Mouse (Mus musculus): ENCODE results near the gene Timm17a. TPM values are rescaled to one million over a fixed set of nuclear protein-coding genes. Genes with fewer than 3 reads are reported as not detected.
A peak's percentile ranks its signal among the peaks of the same experiment; 100 is the strongest.

Gene Timm17a
- 177 and 180 TPM in 2 replicates for polyA plus RNA-seq (2014; fragmentation: Nextera tagmentation; extraction: Ambion mirVana)

DNA sequence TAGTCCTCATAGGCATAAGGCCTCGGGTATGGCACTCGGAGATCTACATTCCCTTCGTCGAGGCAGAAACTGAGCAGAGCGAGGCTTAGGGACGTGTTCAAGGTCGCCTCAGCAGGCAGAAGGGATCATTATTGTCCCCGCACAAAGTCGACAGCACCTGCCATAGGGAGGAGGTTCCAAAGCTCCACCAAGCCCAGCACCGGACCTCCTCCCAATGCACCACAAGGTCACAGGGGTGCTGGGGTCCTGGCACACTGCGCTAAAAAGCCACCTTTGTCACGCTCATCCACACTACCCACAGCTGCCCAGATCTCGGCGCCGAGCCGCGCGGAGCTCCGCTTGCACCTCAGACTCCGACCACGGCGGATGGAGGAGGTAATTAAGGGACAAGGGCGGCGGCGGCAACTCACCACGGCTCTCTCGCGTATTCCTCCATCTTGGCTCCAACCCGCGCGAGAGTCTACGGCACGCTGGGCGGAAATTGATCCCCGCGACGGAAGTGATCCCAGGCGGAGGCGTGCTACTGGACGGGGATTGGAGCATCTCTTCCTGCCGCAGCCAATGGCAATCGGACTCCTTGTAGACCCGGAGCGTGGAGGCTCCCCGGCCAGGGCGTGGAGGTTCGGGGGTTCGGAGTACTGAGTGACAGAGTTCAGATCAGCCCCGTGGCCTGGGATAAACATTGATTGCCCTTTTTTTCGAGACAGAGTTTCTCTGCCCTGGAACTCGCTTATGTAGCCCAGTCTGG, at the start of gene Timm17a:
Gene Timm17a (minus strand): TSS at position 495 of the 748 bp plus-strand sequence.
- H3K9me3 ChIP-seq (ENCODE audit: control insufficient read depth, low read length): no peaks in the 10 kb centered on the region
- H3K9ac ChIP-seq (ENCODE audit: low read length): peak within 1 kb of the TSS; percentile 95
- peak; percentile 99 for ATAC-seq (ENCODE audit: low FRiP score)
- DNase-seq (ENCODE audit: low spot score, missing footprints): peak; percentile 98
- H3K36me3 ChIP-seq (ENCODE audit: control insufficient read depth, insufficient read depth, low read length): peaks cover 9% of the 10 kb centered on the region
- peak within 1 kb of the TSS; percentile 90 for H3K4me2 ChIP-seq
- peaks cover 9% of the 10 kb centered on the region for H3K4me1 ChIP-seq (ENCODE audit: control insufficient read depth, insufficient read depth, low read length)
- H3K27ac ChIP-seq (ENCODE audit: low read depth, low read length): peak within 1 kb of the TSS; percentile 52; the same call in 1 of the 2 replicates
- H3K27me3 ChIP-seq (ENCODE audit: control insufficient read depth, insufficient read depth, low read length): no peaks in the 10 kb centered on the region
- peak within 1 kb of the TSS; percentile 90 for H3K4me3 ChIP-seq (ENCODE audit: low read depth, low read length)
- under 1% methylated on average over 51 of the region's 51 CpGs for WGBS

DNA sequence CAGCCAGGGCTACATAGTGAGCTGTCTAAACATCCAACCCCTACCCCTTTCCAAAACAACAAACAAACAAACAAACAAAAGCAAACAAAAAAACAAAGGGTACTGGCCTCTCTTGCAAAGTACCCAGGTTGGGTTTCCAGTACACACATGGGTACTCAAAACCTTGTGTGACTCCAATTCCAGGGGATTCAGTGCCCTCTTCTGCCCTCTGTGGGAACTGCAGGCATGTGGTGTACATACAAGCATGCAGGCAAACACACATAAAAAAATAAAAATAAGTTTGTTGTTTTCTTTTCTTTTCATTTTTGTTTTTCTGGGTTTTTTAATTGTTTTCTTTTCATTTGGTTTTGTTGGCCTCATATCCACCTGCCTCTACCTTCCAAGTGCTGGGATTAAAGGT, 48.5 kb upstream of the Timm17a start:
- no peak for DNase-seq (ENCODE audit: low spot score, missing footprints)

DNA sequence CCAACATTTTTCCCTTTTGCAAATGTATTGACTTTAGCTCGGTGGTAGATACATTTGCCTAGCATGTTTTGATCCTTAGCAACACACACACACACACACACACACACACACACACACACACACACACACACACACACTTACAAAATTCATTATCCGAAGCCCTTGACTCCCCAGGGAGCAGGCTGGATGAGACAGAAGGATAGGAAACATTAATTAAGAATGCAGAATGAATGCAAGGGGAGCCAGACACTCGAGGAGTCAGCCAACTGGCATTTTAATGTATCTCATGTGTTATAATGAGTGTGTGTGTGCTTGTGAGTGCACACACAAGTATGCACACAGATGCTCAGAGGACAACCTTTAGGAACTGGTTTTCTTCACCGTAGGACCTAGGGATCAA, 47.9 kb upstream of the Timm17a start:
- H3K9me3 ChIP-seq (ENCODE audit: control insufficient read depth, low read length): no peaks in the 10 kb centered on the region; the same call in 1 of the 2 replicates
- no peak overlapping the region for H3K9ac ChIP-seq (ENCODE audit: low read length)
- H3K36me3 ChIP-seq (ENCODE audit: control insufficient read depth, insufficient read depth, low read length): no peaks in the 10 kb centered on the region
- no peak overlapping the region for H3K27ac ChIP-seq (ENCODE audit: low read depth, low read length)
- H3K27me3 ChIP-seq (ENCODE audit: control insufficient read depth, insufficient read depth, low read length): no peaks in the 10 kb centered on the region
- DNase-seq (ENCODE audit: low spot score, missing footprints) (no peak), ATAC-seq (ENCODE audit: low FRiP score) (no peak)
- no peak overlapping the region for H3K4me2 ChIP-seq
- WGBS: 89% methylated on average over 4 of the region's 4 CpGs
- no peaks in the 10 kb centered on the region for H3K4me1 ChIP-seq (ENCODE audit: control insufficient read depth, insufficient read depth, low read length)
- H3K4me3 ChIP-seq (ENCODE audit: low read depth, low read length): no peak overlapping the region

More for the DNA sequence above, 48.5 kb upstream of the Timm17a start:
- H3K4me1 ChIP-seq (ENCODE audit: control insufficient read depth, insufficient read depth, low read length): no peaks in the 10 kb centered on the region
- no peak overlapping the region for H3K9ac ChIP-seq (ENCODE audit: low read length)
- H3K9me3 ChIP-seq (ENCODE audit: control insufficient read depth, low read length): no peaks in the 10 kb centered on the region; the same call in 1 of the 2 replicates
- H3K4me3 ChIP-seq (ENCODE audit: low read depth, low read length): no peak overlapping the region
- H3K4me2 ChIP-seq: no peak overlapping the region
- H3K36me3 ChIP-seq (ENCODE audit: control insufficient read depth, insufficient read depth, low read length): no peaks in the 10 kb centered on the region
- no peaks in the 10 kb centered on the region for H3K27me3 ChIP-seq (ENCODE audit: control insufficient read depth, insufficient read depth, low read length)
- no peak overlapping the region for H3K27ac ChIP-seq (ENCODE audit: low read depth, low read length)
- no peak for ATAC-seq (ENCODE audit: low FRiP score)

DNA sequence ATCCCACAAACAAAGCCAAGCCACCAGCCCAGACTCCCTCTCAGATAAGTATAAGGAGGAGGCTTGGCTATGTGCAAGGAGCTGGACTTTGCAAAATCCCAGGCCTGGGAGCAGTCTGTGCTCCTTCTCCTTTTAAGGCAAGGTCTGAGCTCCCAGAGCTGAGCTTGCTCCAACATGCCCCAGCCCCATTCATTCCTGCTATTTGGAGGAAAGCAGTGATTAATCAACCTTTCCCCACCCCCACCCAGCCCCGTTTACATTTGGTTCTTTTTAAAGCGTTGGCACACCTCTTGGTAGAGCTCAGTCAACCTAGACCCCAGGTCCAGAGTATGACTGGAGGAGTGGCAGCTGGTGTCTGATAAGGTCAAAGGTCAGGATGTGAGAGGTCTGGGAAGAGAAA, 45.5 kb upstream of the Timm17a start:
- H3K36me3 ChIP-seq (ENCODE audit: control insufficient read depth, insufficient read depth, low read length): no peaks in the 10 kb centered on the region
- H3K27ac ChIP-seq (ENCODE audit: low read depth, low read length): no peak overlapping the region
- H3K27me3 ChIP-seq (ENCODE audit: control insufficient read depth, insufficient read depth, low read length): no peaks in the 10 kb centered on the region
- H3K4me1 ChIP-seq (ENCODE audit: control insufficient read depth, insufficient read depth, low read length): no peaks in the 10 kb centered on the region
- H3K9me3 ChIP-seq (ENCODE audit: control insufficient read depth, low read length): no peaks in the 10 kb centered on the region; the same call in 1 of the 2 replicates
- H3K4me3 ChIP-seq (ENCODE audit: low read depth, low read length): no peak overlapping the region
- WGBS: 31% methylated on average over 2 of the region's 2 CpGs
- DNase-seq (ENCODE audit: low spot score, missing footprints) (no peak), ATAC-seq (ENCODE audit: low FRiP score) (no peak)
- H3K4me2 ChIP-seq: no peak overlapping the region
- no peak overlapping the region for H3K9ac ChIP-seq (ENCODE audit: low read length)

DNA sequence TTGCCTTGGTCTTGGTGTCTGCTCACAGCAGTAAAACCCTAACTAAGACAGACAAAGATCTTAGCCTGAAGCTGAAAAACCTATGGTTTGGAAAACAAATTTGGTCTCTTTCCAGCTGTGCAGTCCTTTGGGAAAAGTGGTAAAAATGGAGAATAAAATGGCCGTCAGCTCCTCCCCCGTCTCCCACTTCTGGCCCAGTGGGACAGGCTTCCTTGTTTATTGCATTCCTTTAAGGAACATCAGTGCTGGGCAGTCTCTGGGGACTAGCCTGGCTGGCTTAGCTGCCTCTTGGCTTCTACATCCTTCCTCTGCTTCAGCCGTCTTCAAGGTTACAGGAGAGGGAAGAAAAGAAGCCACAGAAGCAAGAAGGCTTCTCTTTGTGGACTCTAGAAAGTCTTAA, 38.4 kb upstream of the Timm17a start:
- no peak for ATAC-seq (ENCODE audit: low FRiP score)
- WGBS: 90% methylated on average over 3 of the region's 3 CpGs
- H3K27ac ChIP-seq (ENCODE audit: low read depth, low read length): no peak overlapping the region
- H3K4me3 ChIP-seq (ENCODE audit: low read depth, low read length): no peak overlapping the region
- H3K9ac ChIP-seq (ENCODE audit: low read length): no peak overlapping the region
- no peak overlapping the region for H3K4me2 ChIP-seq
- H3K9me3 ChIP-seq (ENCODE audit: control insufficient read depth, low read length): no peaks in the 10 kb centered on the region
- H3K27me3 ChIP-seq (ENCODE audit: control insufficient read depth, insufficient read depth, low read length): no peaks in the 10 kb centered on the region
- H3K4me1 ChIP-seq (ENCODE audit: control insufficient read depth, insufficient read depth, low read length): no peaks in the 10 kb centered on the region
- H3K36me3 ChIP-seq (ENCODE audit: control insufficient read depth, insufficient read depth, low read length): no peaks in the 10 kb centered on the region
- peak; percentile 57 for DNase-seq (ENCODE audit: low spot score, missing footprints)

DNA sequence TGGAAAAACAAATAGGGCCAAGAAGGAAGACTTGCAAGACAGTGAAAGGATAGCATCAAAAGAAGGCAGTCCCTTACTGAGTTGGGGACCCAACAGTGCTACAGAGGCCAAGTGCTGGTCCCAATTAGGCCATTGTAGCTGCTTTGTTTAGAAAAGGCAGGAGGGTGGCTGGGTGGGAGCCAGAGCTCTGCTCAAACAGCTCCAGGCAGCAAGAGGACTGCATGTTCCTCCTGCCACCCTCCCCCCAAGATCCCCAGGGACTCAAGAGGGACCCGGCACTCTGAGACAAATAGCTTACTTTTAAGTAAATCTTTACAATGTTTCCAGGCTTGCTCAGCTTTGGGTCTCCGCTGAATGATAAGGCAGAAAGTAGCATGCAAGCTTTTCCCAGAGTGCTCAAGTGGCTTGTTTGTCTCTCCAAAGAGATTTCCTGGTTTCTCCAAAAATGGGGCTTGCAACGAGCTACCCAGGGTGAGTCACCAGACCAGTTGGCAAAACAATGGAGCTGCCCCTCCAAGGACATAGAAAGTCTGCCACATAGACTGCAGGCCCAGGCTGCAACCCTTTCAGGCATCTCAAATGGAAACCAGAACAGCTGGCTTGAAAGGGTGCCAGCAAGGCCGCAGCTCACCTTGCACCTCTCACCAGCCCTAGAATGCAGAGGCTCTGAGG, 34.1 kb upstream of the Timm17a start:
- Histone ChIP-seq H3K36me3 (ENCODE audit: control insufficient read depth, insufficient read depth, low read length) (no peaks in the 10 kb centered on the region), H3K4me2 (no peak overlapping the region), H3K9ac (ENCODE audit: low read length) (no peak overlapping the region), H3K9me3 (ENCODE audit: control insufficient read depth, low read length) (no peaks in the 10 kb centered on the region), H3K27me3 (ENCODE audit: control insufficient read depth, insufficient read depth, low read length) (no peaks in the 10 kb centered on the region), H3K4me3 (ENCODE audit: low read depth, low read length) (no peak overlapping the region), H3K4me1 (ENCODE audit: control insufficient read depth, insufficient read depth, low read length) (no peaks in the 10 kb centered on the region), H3K27ac (ENCODE audit: low read depth, low read length) (no peak overlapping the region)
- WGBS: 62% methylated on average over 4 of the region's 4 CpGs
- DNase-seq (ENCODE audit: low spot score, missing footprints) (peak; percentile 69), ATAC-seq (ENCODE audit: low FRiP score) (no peak)

DNA sequence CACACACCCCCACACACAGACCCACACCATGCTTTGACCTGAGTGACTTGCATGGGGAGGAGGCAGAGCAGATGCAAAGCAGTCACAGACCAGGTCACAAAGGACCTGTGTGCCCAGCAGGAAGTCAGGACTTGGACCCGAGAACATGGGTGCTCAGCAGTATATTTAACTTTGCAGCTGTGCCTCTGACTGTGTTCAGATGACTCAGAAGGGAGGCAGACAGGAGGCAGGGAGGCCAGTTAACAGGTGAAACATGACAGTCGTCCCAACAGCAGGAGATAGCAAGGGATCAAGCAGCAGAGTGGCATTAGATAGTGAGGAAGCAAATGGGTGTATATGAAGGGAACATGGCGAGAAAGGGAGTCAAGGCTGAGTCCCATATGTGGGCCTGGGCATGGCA, 33.3 kb upstream of the Timm17a start:
- Histone ChIP-seq H3K36me3 (ENCODE audit: control insufficient read depth, insufficient read depth, low read length) (no peaks in the 10 kb centered on the region), H3K27me3 (ENCODE audit: control insufficient read depth, insufficient read depth, low read length) (no peaks in the 10 kb centered on the region), H3K4me2 (no peak overlapping the region), H3K4me3 (ENCODE audit: low read depth, low read length) (no peak overlapping the region), H3K9me3 (ENCODE audit: control insufficient read depth, low read length) (no peaks in the 10 kb centered on the region), H3K9ac (ENCODE audit: low read length) (no peak overlapping the region), H3K27ac (ENCODE audit: low read depth, low read length) (no peak overlapping the region), H3K4me1 (ENCODE audit: control insufficient read depth, insufficient read depth, low read length) (no peaks in the 10 kb centered on the region)
- ATAC-seq (ENCODE audit: low FRiP score) (no peak), DNase-seq (ENCODE audit: low spot score, missing footprints) (peak; percentile 19)
- WGBS: 62% methylated on average over 3 of the region's 3 CpGs

DNA sequence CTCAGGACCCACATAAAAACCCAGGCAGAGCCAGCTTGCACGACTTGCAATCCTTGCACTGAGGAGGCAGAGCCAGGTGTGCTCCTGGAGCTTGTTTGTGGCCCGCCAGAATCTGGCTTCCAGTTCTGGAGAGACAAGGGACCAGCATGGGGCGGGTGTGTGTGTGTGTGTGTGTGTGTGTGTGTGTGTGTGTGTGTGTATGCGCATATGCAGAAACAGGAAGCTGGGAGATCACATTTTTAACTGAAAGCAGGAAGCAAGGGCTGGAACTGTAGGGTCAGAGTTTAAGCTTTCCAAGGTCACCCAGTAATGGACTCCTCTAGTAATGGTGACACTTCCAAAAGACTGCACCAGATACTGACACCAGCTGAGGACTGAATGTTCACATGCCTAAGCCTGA, 30.4 kb upstream of the Timm17a start:
- ATAC-seq (ENCODE audit: low FRiP score): no peak
- 74% methylated on average over 4 of the region's 4 CpGs for WGBS

DNA sequence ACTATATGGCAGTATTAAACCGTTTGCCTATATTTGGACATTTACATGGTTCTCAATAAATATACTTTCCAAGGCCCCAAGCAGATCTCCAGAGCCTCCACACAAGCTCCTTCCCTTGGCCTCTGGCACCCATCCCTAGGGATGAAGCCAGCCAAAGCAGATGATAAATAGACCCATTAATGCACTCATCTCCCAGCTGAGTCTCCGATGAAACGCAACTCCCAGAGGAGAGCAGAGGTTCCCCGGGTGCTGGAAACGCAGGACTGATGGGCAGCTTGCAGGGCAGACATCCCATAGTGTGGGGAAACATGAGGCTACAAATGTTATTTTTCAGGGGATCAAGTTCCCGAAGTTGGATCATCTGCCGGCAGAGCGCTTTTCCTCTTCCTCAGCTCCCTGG, 28.4 kb upstream of the Timm17a start:
- no peaks in the 10 kb centered on the region for H3K9me3 ChIP-seq (ENCODE audit: control insufficient read depth, low read length)
- no peaks in the 10 kb centered on the region for H3K36me3 ChIP-seq (ENCODE audit: control insufficient read depth, insufficient read depth, low read length)
- no peak overlapping the region for H3K4me3 ChIP-seq (ENCODE audit: low read depth, low read length)
- H3K4me1 ChIP-seq (ENCODE audit: control insufficient read depth, insufficient read depth, low read length): no peaks in the 10 kb centered on the region
- H3K4me2 ChIP-seq: no peak overlapping the region
- no peak overlapping the region for H3K9ac ChIP-seq (ENCODE audit: low read length)
- WGBS: 80% methylated on average over 8 of the region's 8 CpGs
- H3K27ac ChIP-seq (ENCODE audit: low read depth, low read length): no peak overlapping the region
- ATAC-seq (ENCODE audit: low FRiP score) (no peak), DNase-seq (ENCODE audit: low spot score, missing footprints) (peak; percentile 47)
- H3K27me3 ChIP-seq (ENCODE audit: control insufficient read depth, insufficient read depth, low read length): no peaks in the 10 kb centered on the region

More for the DNA sequence above, 30.4 kb upstream of the Timm17a start:
- no peaks in the 10 kb centered on the region for H3K9me3 ChIP-seq (ENCODE audit: control insufficient read depth, low read length)
- no peak for DNase-seq (ENCODE audit: low spot score, missing footprints)
- no peaks in the 10 kb centered on the region for H3K36me3 ChIP-seq (ENCODE audit: control insufficient read depth, insufficient read depth, low read length)
- H3K27ac ChIP-seq (ENCODE audit: low read depth, low read length): no peak overlapping the region
- H3K4me1 ChIP-seq (ENCODE audit: control insufficient read depth, insufficient read depth, low read length): no peaks in the 10 kb centered on the region
- no peak overlapping the region for H3K9ac ChIP-seq (ENCODE audit: low read length)
- H3K27me3 ChIP-seq (ENCODE audit: control insufficient read depth, insufficient read depth, low read length): no peaks in the 10 kb centered on the region
- no peak overlapping the region for H3K4me3 ChIP-seq (ENCODE audit: low read depth, low read length)
- no peak overlapping the region for H3K4me2 ChIP-seq
